Mouse (Mus musculus): ENCODE results near the gene Rab5b.

DNA sequence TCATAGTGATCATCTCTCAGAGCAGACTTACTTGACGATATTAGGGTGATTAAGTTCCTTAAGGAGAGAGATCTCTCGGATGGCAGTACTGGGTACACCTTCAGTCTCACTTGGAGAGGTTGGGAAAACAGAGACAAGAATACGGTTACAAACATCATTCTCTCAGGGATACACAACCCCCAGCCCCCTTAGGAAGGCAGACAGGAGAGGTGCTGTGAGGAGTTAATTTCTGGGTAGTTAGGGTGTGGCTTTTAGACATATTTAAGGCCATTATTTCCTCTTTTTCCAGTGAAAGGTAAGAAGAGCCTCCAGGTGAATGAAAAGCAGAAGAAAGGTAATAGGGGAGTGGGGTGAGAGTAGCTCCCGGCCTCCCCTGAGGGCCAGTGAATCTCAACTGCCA is 7.8 kb upstream of the Rab5b start, which contains the start of gene Pmel:
- TF ChIP-seq CTCF (IDR thresholded peaks at IDR 0.05; ENCODE audit: low read depth) (no peak), EP300 (optimal IDR thresholded peaks at IDR 0.05) (no peak)

All from stomach, postnatal 0 days (tissue).